Mouse (Mus musculus): ENCODE measurements at regions not wholly inside any gene's neighbourhood (a gene's known extent, or its start where the extent isn't known, plus 50 kb on each side); places are given as distances from the start of the nearest gene placed in this dataset.

DNA sequence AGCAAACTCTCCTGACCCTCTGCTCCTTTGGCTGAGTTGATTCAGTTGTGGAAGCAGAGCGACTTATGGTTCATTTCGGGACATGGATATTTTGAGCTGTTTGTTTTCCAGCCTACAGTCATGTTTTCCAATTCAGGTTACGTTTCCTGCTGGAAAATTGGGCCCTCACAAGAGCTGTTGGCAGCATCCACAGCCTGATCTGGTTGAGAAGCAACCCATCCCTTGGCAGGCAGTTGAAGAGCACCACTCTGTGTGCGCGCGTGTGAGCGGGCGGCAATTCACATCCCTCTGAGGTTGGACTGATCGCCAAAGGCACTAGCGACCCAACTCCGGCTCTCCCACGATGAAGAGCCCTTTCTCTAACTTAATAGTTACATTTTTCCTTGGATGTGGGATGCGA lies 457.1 kb downstream of the Tmem38b start:
- DNase-seq (ENCODE audit: low read depth): no peak

- DNase-seq (ENCODE audit: low read depth): no peak
These were observed 488.0 kb downstream of the Tmem38b start for GRCm38 (mm10) chr4:54313804-54314203.

GRCm38 (mm10) chr4:54324851-54325250 lies 499.0 kb downstream of the Tmem38b start:
- no peak for DNase-seq (ENCODE audit: low read depth)

- DNase-seq (ENCODE audit: low read depth): no peak
These were observed 502.4 kb downstream of the Tmem38b start for GRCm38 (mm10) chr4:54328273-54328672.

GRCm38 (mm10) chr4:54328711-54329427 lies 503.0 kb downstream of the Tmem38b start:
- DNase-seq (ENCODE audit: low read depth): no peak

GRCm38 (mm10) chr4:54330686-54331085 lies 504.8 kb downstream of the Tmem38b start:
- DNase-seq (ENCODE audit: low read depth): no peak

DNA sequence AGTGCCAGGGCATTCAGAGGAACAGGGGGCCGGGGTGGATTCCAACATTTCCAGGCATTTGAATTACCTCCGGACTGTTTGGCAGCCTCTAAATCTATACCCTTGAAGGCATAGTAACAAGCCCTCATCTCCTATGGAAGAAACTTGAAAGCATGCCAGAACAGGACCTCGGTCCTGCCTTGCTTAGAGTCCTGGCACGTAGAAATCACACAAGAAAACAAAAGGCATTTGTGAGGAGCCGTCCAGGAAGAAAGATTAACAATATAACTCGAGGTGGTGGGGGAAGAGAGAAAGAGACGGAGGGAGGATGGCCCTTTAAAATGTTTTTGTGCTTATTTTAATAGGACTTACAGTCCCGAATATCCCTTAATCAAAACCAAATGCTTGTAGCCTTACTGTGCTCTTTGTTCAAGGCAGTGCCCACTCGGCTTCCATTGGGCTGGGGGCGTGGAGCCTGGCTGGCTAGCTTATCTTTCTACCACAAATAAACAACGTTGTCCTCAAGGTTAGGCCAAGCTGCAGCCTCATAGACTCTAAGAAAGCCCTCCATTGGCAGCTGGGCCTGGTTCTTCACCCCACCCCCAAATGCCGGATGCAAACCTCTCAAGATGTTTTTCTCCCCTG lies 505.9 kb downstream of the Tmem38b start:
- DNase-seq (ENCODE audit: low read depth): no peak

DNA sequence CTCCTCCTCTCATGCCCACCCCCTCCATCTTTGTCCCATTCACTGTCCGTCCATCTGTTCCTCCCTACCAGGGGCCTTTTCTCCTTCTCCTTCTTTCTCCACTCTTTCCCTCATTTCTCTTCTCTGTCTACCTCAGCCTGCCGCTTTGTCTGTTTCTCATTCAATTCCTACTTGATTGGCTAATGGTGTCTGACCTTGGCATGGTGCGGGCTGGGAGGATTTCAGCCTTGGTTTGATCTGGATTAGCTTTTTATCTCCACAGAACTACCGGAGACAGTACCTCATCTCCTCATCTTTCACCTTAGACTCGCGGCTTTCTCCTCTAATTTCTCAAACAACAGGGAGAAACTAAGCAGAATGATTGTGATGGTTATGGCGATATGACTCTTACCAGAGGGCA lies 506.4 kb downstream of the Tmem38b start:
- DNase-seq (ENCODE audit: low read depth): no peak

DNA sequence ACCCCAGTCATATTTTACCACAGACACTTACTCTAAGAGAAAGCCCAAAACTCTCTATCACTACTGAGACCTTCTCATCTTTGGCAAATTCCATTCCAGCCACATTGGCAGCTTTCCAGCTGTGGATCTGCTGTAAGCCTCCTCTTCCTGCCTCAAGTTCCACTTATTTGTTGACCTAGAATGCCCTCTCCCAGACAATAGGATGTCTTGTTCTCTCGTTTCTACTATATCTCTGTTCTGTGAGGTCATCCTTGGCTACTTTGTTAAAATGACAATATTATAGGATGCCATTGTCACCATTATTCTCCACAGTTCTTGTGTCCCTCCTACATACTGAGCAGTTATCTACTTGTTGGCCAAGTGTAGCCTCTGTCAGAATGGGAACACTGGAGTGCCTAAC lies 512.7 kb downstream of the Tmem38b start:
- no peak for DNase-seq (ENCODE audit: low read depth)

GRCm38 (mm10) chr4:54340106-54340505 lies 514.3 kb downstream of the Tmem38b start:
- no peak for DNase-seq (ENCODE audit: low read depth)

- DNase-seq (ENCODE audit: low read depth): no peak
These were observed 528.0 kb downstream of the Tmem38b start for GRCm38 (mm10) chr4:54353657-54354390.

GRCm38 (mm10) chr4:54354391-54354726 lies 528.5 kb downstream of the Tmem38b start:
- no peak for DNase-seq (ENCODE audit: low read depth)

GRCm38 (mm10) chr4:54355381-54356040 lies 529.7 kb downstream of the Tmem38b start:
- no peak for DNase-seq (ENCODE audit: low read depth)

GRCm38 (mm10) chr4:54356041-54356427 lies 530.2 kb downstream of the Tmem38b start:
- no peak for DNase-seq (ENCODE audit: low read depth)

DNA sequence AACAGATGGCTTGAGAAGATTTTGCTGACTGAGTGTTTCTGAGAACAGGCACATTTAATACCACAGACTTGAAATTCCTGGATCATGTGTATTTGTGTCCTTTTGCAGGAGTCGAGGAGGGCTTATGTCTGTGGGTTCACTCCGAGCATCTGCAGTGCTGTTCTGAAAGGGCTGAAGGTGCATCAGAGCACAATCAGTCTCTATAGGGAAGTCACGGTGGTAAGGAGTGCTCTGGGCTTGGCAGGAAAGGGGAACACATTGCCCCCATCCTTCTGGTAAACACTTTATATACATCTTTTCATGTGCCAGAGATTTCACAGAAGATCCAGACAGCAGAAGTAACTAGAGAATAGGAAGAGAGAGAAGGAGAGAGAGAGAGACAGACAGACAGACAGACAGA lies 545.1 kb downstream of the Tmem38b start:
- no peak for DNase-seq (ENCODE audit: low read depth)

DNA sequence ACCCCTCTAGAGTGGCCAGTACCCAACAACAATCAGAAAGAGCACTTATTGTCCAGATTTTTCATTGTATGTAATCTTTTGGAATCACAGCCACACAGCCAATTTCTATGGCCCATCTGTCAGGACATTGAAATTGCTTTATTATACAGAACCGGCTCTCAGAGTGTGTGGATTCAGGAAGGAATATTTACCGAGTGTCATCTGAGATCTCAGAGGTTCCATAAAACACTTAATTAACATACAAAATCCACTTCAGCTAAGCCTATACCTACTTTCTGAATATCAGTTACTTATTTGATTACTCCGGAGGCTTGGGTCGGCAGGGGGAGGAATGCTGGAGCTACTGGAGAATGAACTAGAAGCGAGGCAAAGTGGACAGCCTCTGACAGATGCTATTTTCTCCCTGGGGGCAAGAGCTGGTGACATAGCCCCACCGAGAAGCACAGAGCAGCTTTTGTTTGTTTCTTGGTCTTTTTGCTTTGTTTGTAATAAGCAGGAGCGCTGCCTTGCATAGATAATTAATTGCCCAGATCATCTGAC lies 545.6 kb downstream of the Tmem38b start:
- no peak for DNase-seq (ENCODE audit: low read depth)

- no peak for DNase-seq (ENCODE audit: low read depth)
These were observed 547.8 kb downstream of the Tmem38b start for GRCm38 (mm10) chr4:54373606-54374005.

GRCm38 (mm10) chr4:54374457-54374856 lies 548.6 kb downstream of the Tmem38b start:
- no peak for DNase-seq (ENCODE audit: low read depth)

DNA sequence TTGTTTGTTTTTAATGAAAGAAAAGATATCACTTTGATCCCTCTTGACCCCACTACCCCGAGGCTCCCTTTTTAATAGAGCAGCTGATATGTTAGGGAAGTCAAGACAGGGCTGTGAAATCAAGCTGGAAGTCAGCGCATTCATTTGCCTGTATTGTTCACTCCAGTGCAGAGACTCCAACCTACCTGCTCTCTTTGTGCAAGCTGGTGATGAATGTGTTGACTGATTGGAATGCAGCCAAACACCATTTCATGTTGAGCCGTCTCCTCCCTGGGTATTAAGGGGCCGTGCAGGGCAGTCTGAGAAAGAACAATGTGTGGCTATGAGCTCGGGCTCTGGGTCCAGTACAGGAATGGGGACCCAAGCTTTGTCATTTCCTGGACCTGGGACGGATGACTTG lies 557.4 kb upstream of the Zfp462 start:
- DNase-seq (ENCODE audit: low read depth): no peak

GRCm38 (mm10) chr4:54391536-54392208 lies 553.2 kb upstream of the Zfp462 start:
- no peak for DNase-seq (ENCODE audit: low read depth)

GRCm38 (mm10) chr4:54406151-54406550 lies 538.7 kb upstream of the Zfp462 start:
- no peak for DNase-seq (ENCODE audit: low read depth)

DNA sequence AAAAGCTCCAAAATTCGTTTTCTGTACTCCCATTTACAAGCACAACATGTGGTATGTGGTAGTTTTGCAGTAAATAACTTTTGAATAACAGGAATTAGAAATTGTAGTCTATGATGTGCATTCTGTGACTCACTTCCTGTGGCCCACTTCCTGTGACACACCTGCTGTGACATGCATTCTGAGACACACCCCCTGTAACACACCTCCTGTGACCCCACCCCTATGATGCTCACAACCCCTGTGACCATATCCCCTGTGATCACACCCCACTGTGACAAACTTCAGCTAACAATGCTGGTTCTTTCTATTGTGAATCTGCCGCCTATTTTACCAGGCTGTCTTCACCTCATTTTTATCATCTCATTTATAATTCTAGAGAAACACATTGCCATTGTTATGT lies 536.9 kb upstream of the Zfp462 start:
- no peak for DNase-seq (ENCODE audit: low read depth)
